ENCODE assay signal across 8 mouse cellular contexts in genomic region chr6:65671451-65671850, GRCm38 (mm10). TPM values are rescaled to one million over a fixed set of nuclear protein-coding genes. Genes with fewer than 3 reads are reported as not detected.
DNase-seq lines count a peak whose midpoint lies in the region; ATAC-seq and TF ChIP-seq lines count a peak whose summit lies in the region.

Gene Ndnf (plus strand): TSS chr6:65671590.

- no peak for TF ChIP-seq POLR2A in myocyte (IDR thresholded peaks at IDR 0.05; ENCODE audit: insufficient read length, low read depth)

- no peak within 1 kb of the TSS for H3ac ChIP-seq in myocyte (ENCODE audit: control insufficient read depth, insufficient read length)

- H3K4me2 ChIP-seq in embryonic facial prominence, embryonic 14.5 days (ENCODE audit: low read depth, low read length): peak within 1 kb of the TSS; percentile 89
- peak within 1 kb of the TSS; percentile 86 for H3K4me2 ChIP-seq in heart, embryonic 12.5 days
- H3K4me2 ChIP-seq in kidney, embryonic 15.5 days: peak within 1 kb of the TSS; percentile 94
- peak within 1 kb of the TSS; percentile 80 for H3K4me2 ChIP-seq in liver, embryonic 12.5 days
- peak within 1 kb of the TSS; percentile 62 for H3K4me2 ChIP-seq in myocyte (ENCODE audit: low read depth)

- WGBS in embryonic facial prominence, embryonic 14.5 days: 2% methylated on average over 15 of the region's 45 CpGs
- under 1% methylated on average over 28 of the region's 45 CpGs for WGBS in heart, embryonic 12.5 days
- WGBS in kidney, embryonic 15.5 days: under 1% methylated on average over 34 of the region's 45 CpGs
- whole genome bisulfite sequencing in liver, embryonic 12.5 days (ENCODE audit: insufficient replicate concordance): under 1% methylated on average over 32 of the region's 45 CpGs

- no peaks in the 10 kb centered on the region; the same call in 1 of the 2 replicates for H3K9me3 ChIP-seq in erythroblast, embryonic 14.5 days (ENCODE audit: control insufficient read depth, low read length)
- no peaks in the 10 kb centered on the region for H3K9me3 ChIP-seq in embryonic facial prominence, embryonic 14.5 days (ENCODE audit: control insufficient read depth, low read length)
- H3K9me3 ChIP-seq in heart, embryonic 12.5 days (replicated peaks): no peaks in the 10 kb centered on the region
- H3K9me3 ChIP-seq in kidney, embryonic 15.5 days (replicated peaks): no peaks in the 10 kb centered on the region
- H3K9me3 ChIP-seq in liver, embryonic 12.5 days (replicated peaks): no peaks in the 10 kb centered on the region

- peak within 1 kb of the TSS; percentile 24 for H3K4me3 ChIP-seq in erythroblast, embryonic 14.5 days (replicated peaks)
- H3K4me3 ChIP-seq in embryonic facial prominence, embryonic 14.5 days (ENCODE audit: low read depth, low read length): peak within 1 kb of the TSS; percentile 67
- H3K4me3 ChIP-seq in heart, embryonic 12.5 days: peak within 1 kb of the TSS; percentile 75
- peak within 1 kb of the TSS; percentile 62 for H3K4me3 ChIP-seq in kidney, embryonic 15.5 days (replicated peaks)
- H3K4me3 ChIP-seq in liver, embryonic 12.5 days: peak within 1 kb of the TSS; percentile 56
- H3K4me3 ChIP-seq in myocyte: no peak within 1 kb of the TSS

- no peak for ATAC-seq in erythroblast, adult 5-6 weeks (replicated peaks; ENCODE audit: low FRiP score, poor library complexity, severe bottlenecking)
- ATAC-seq in embryonic facial prominence, embryonic 14.5 days (ENCODE audit: low read depth): peak; percentile 93
- peak; percentile 86 for ATAC-seq in heart, embryonic 12.5 days (ENCODE audit: insufficient number of reproducible peaks, low FRiP score)
- peak; percentile 94 for ATAC-seq in kidney, embryonic 15.5 days (replicated peaks; ENCODE audit: low FRiP score)
- peak; percentile 82 for ATAC-seq in liver, embryonic 12.5 days

- peak; percentile 90 for DNase-seq in embryonic facial prominence, embryonic 14.5 days (ENCODE audit: low spot score)
- peak; percentile 29 to 71 for DNase-seq in spleen, postnatal 4 days (ENCODE audit: low spot score in 2 of 2)

- H3K27ac ChIP-seq in embryonic facial prominence, embryonic 14.5 days (replicated peaks; ENCODE audit: low read depth, low read length): peak within 1 kb of the TSS; percentile 71
- H3K27ac ChIP-seq in heart, embryonic 12.5 days (ENCODE audit: poor library complexity, severe bottlenecking): 0 out of 2 replicates have a peak within 1 kb of the TSS, but pooled peaks have one; percentile 45
- H3K27ac ChIP-seq in kidney, embryonic 15.5 days: peak within 1 kb of the TSS; percentile 54
- H3K27ac ChIP-seq in liver, embryonic 12.5 days: no peak within 1 kb of the TSS

- no peaks in the 10 kb centered on the region for H3K36me3 ChIP-seq in erythroblast, embryonic 14.5 days (ENCODE audit: control insufficient read depth)
- H3K36me3 ChIP-seq in embryonic facial prominence, embryonic 14.5 days (ENCODE audit: control insufficient read depth, insufficient read depth, low read length): no peaks in the 10 kb centered on the region
- H3K36me3 ChIP-seq in heart, embryonic 12.5 days: no peaks in the 10 kb centered on the region
- no peaks in the 10 kb centered on the region for H3K36me3 ChIP-seq in kidney, embryonic 15.5 days
- no peaks in the 10 kb centered on the region for H3K36me3 ChIP-seq in liver, embryonic 12.5 days
- H3K36me3 ChIP-seq in myocyte (ENCODE audit: control insufficient read depth, insufficient read depth): no peaks in the 10 kb centered on the region

- H3K9ac ChIP-seq in embryonic facial prominence, embryonic 14.5 days (ENCODE audit: low read depth, low read length): peak within 1 kb of the TSS; percentile 73
- peak within 1 kb of the TSS; percentile 77 for H3K9ac ChIP-seq in heart, embryonic 12.5 days
- peak within 1 kb of the TSS; percentile 55 for H3K9ac ChIP-seq in kidney, embryonic 15.5 days
- no peak within 1 kb of the TSS for H3K9ac ChIP-seq in liver, embryonic 12.5 days

- H3K27me3 ChIP-seq in erythroblast, embryonic 14.5 days (ENCODE audit: control insufficient read depth): peaks cover 60% of the 10 kb centered on the region
- H3K27me3 ChIP-seq in embryonic facial prominence, embryonic 14.5 days (replicated peaks; ENCODE audit: control insufficient read depth, insufficient read depth, low read length): no peaks in the 10 kb centered on the region
- H3K27me3 ChIP-seq in heart, embryonic 12.5 days (replicated peaks): peaks cover 11% of the 10 kb centered on the region
- peaks cover 25% of the 10 kb centered on the region for H3K27me3 ChIP-seq in kidney, embryonic 15.5 days
- H3K27me3 ChIP-seq in liver, embryonic 12.5 days (replicated peaks): peaks cover 61% of the 10 kb centered on the region
- peaks cover 22% of the 10 kb centered on the region for H3K27me3 ChIP-seq in myocyte (ENCODE audit: control insufficient read depth, insufficient read depth, insufficient read length)

- H3K4me1 ChIP-seq in erythroblast, embryonic 14.5 days (ENCODE audit: control insufficient read depth): peaks cover 2% of the 10 kb centered on the region; the same call in 1 of the 2 replicates
- H3K4me1 ChIP-seq in embryonic facial prominence, embryonic 14.5 days (ENCODE audit: control insufficient read depth, insufficient read depth, low read length): peaks cover 2% of the 10 kb centered on the region; the same call in 1 of the 2 replicates
- 0 out of 2 replicates have a peak, but pooled peaks cover 3% of the 10 kb centered on the region for H3K4me1 ChIP-seq in heart, embryonic 12.5 days (replicated peaks)
- H3K4me1 ChIP-seq in kidney, embryonic 15.5 days: peaks cover 25% of the 10 kb centered on the region
- peaks cover 18% of the 10 kb centered on the region; the same call in 1 of the 2 replicates for H3K4me1 ChIP-seq in liver, embryonic 12.5 days

- H3K79me2 ChIP-seq in myocyte (ENCODE audit: control insufficient read depth, insufficient read depth): no peaks in the 10 kb centered on the region

TF ChIP-seq in myocyte, 11 proteins besides CTCF, POLR2A, EP300 and RAD21:
- no peak for TF ChIP-seq SRF (IDR thresholded peaks at IDR 0.05; ENCODE audit: control insufficient read depth, insufficient read length, low read depth)
- TF ChIP-seq TCF3 (IDR thresholded peaks at IDR 0.05; ENCODE audit: insufficient read length, low read depth): no peak
- no peak for TF ChIP-seq POLR2AphosphoS2 (IDR thresholded peaks at IDR 0.05; ENCODE audit: insufficient read length, low read depth)
TF ChIP-seq in myocyte: peak in this region for 0.

RNA-seq across cellular contexts. Expression of gene Ndnf, which starts in this region (rescaled TPM):
- polyA plus RNA-seq in erythroblast, embryonic 14.5 days (2012): not detected in 2 replicates
- total RNA-seq in erythroblast, adult 5-6 weeks (2015; ENCODE audit: low replicate concordance): not detected in 2 replicates
- total RNA-seq in erythroblast, adult 5-6 weeks (2017; ENCODE audit: low replicate concordance): under 0.01 TPM in 1 of 2 replicates, not detected in the other
- polyA plus RNA-seq in embryonic facial prominence, embryonic 14.5 days (2014; fragmentation: Nextera tagmentation; extraction: Ambion mirVana): 11.3 and 12.3 TPM in 2 replicates
- 1.6 and 2.0 TPM in 2 replicates for polyA plus RNA-seq in heart, embryonic 12.5 days (2016; fragmentation: Nextera tagmentation; extraction: Ambion mirVana)
- 6.7 and 9.1 TPM in 2 replicates for polyA plus RNA-seq in kidney, embryonic 15.5 days (2015; fragmentation: Nextera tagmentation; extraction: Ambion mirVana)
- 0.08 and 0.17 TPM in 2 replicates for polyA plus RNA-seq in liver, embryonic 12.5 days (2016; fragmentation: Nextera tagmentation; extraction: Ambion mirVana)
- under 0.01 TPM for polyA plus RNA-seq in myocyte (2012; fragmentation: generic; extraction: Trizol)

Comparison
In these comparisons a context has a peak if more than half of its experiments do, and no peak if none do; other contexts are left out.
1. Peak in ATAC-seq, H3K4me3 ChIP-seq and H3K4me2 ChIP-seq in liver, embryonic 12.5 days; RNA of the gene not detected or under 1 TPM.